Mouse (Mus musculus) left cerebral cortex, adult 2 months (tissue): Measurements from ENCODE around the gene Nceh1. TPM values are rescaled to one million over a fixed set of nuclear protein-coding genes. Genes with fewer than 3 reads are reported as not detected.

Experiments
- DNase-seq, 2 experiments: peaks; one replicate each; pipeline ENCODE4 v3.0.0; 2021 to 2022; ENCODE audit warnings: low spot score in 2 of 2, mixed read lengths in 1 of 2; ENCODE audit errors: extremely low spot score in 1 of 2
- H3K27ac ChIP-seq: fragments of 200-600 bp; 2 replicates; pipeline ENCODE4 v1.8.1; 2022
- H3K4me3 ChIP-seq: fragments of 200-600 bp; 2 replicates; pipeline ENCODE4 v1.8.1; 2022
- CTCF ChIP-seq: fragments of 200-600 bp; IDR thresholded peaks from 2 replicates; pipeline ENCODE4 v1.8.1; 2022; ENCODE audit warnings: antibody characterized with exemption, mild to moderate bottlenecking, moderate library complexity
- intact Hi-C: fragments of 180-260 bp; cut with DNase I; formaldehyde crosslinking; loops from one replicate; pipeline ENCODE4 v1.15.1; 2025
- total RNA-seq, 2 experiments: library from RNA; stranded (reverse); gene quantifications; 2 replicates each; pipeline ENCODE4 v1.2.3; 2021

Nceh1 gene
- total RNA-seq, 2 experiments from 2014 or later, result 112 to 116 TPM

- Histone ChIP-seq H3K4me3 (no peak overlapping the region), H3K27ac (no peak overlapping the region)
- TF ChIP-seq CTCF, result no peak
- no peak for DNase-seq
- intact Hi-C loops, result no loop called here
Measured at GRCm38 (mm10) chr3:27214016-27214816, 31.5 kb downstream of the Nceh1 start.

- no peak for DNase-seq
- H3K4me3 ChIP-seq, result no peak overlapping the region
- intact Hi-C loops, result no loop called here
- no peak overlapping the region for H3K27ac ChIP-seq
- TF ChIP-seq CTCF, result no peak
Measured at GRCm38 (mm10) chr3:27217331-27217730, 34.6 kb downstream of the Nceh1 start.

- Histone ChIP-seq H3K27ac (no peak overlapping the region), H3K4me3 (no peak overlapping the region)
- intact Hi-C loops, result no loop called here
- no peak for DNase-seq
- TF ChIP-seq CTCF, result no peak
Measured at GRCm38 (mm10) chr3:27218604-27219003, 35.8 kb downstream of the Nceh1 start.

- Histone ChIP-seq H3K27ac (no peak overlapping the region), H3K4me3 (no peak overlapping the region)
- no peak for DNase-seq
- intact Hi-C loops, result no loop called here
- no peak for TF ChIP-seq CTCF
Measured at GRCm38 (mm10) chr3:27222052-27222451, 39.3 kb downstream of the Nceh1 start.

GRCm38 (mm10) chr3:27222488-27222887 lies 39.7 kb downstream of the Nceh1 start:
- Histone ChIP-seq H3K27ac (no peak overlapping the region), H3K4me3 (no peak overlapping the region)
- intact Hi-C loops, result no loop called here
- no peak for TF ChIP-seq CTCF
- DNase-seq, result no peak

- DNase-seq, result no peak
- intact Hi-C loops, result no loop called here
Measured at GRCm38 (mm10) chr3:27227629-27228453, 45.1 kb downstream of the Nceh1 start.

GRCm38 (mm10) chr3:27228530-27229309 lies 46.0 kb downstream of the Nceh1 start:
- no peak for DNase-seq
- intact Hi-C loops, result no loop called here
- Histone ChIP-seq H3K4me3 (no peak overlapping the region), H3K27ac (no peak overlapping the region)
- peak; percentile 50 for TF ChIP-seq CTCF

More at GRCm38 (mm10) chr3:27227629-27228453, 45.1 kb downstream of the Nceh1 start:
- TF ChIP-seq CTCF, result no peak
- H3K27ac ChIP-seq, result no peak overlapping the region
- H3K4me3 ChIP-seq, result no peak overlapping the region

GRCm38 (mm10) chr3:27233361-27233760 lies 50.6 kb downstream of the Nceh1 start:
- Histone ChIP-seq H3K4me3 (no peak overlapping the region), H3K27ac (no peak overlapping the region)
- no peak for TF ChIP-seq CTCF
- no peak for DNase-seq
- intact Hi-C loops, result no loop called here

GRCm38 (mm10) chr3:27233841-27234240 lies 51.1 kb downstream of the Nceh1 start:
- no peak for TF ChIP-seq CTCF
- intact Hi-C loops, result no loop called here
- Histone ChIP-seq H3K27ac (peak overlapping the region; percentile 13; the same call in 1 of the 2 replicates), H3K4me3 (no peak overlapping the region)
- no peak for DNase-seq

- TF ChIP-seq CTCF, result no peak
- no peak overlapping the region for H3K27ac ChIP-seq
- no peak for DNase-seq
- H3K4me3 ChIP-seq, result no peak overlapping the region
- intact Hi-C loops, result no loop called here
Measured at GRCm38 (mm10) chr3:27234976-27235375, 52.2 kb downstream of the Nceh1 start.

GRCm38 (mm10) chr3:27237226-27237625 lies 54.5 kb downstream of the Nceh1 start:
- Histone ChIP-seq H3K27ac (no peak overlapping the region), H3K4me3 (no peak overlapping the region)
- DNase-seq, result no peak
- peak; percentile 84 for TF ChIP-seq CTCF
- intact Hi-C loops, result loop anchor here (1.0 kb wide), 1 partner anchor 55 kb away; the partner anchor contains the start of gene Nceh1
